Mouse (Mus musculus): ENCODE data around the gene Shd. TPM values are rescaled to one million over a fixed set of nuclear protein-coding genes. Genes with fewer than 3 reads are reported as not detected.

Gene Shd
- polyA plus RNA-seq, 1 experiment from 2014 or later: 131 TPM

DNA sequence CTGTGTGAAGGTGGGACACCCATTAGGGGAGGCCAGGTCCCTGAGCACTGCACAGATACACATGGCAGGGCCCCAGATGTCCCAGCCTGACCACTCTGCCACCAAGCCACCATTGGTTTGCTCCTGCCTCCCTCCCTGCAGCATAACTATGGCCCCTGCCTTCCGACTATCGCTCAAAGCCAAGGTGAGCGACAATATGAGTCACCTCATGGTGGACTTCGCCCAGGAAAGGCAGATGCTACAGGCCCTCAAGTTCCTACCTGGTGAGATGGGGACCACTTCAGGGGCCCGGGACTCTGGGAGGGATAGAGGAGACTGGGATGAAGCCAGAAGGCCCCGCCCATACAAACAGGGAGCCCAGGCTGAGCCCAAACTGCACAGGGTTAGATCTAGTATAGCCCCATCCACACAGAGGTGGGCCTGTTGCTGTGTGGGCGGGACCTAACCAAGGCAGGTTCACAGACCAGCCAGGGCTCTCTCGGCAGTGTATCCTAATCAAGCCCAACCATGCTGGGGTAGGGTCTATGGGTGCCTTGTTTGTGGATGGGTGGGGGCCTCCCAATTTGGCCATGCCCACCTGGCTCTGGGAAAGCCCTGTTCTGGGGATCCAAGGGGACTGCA, 20.1 kb downstream of the Shd start:
- H3K36me3 ChIP-seq: peaks cover 54% of the 10 kb centered on the region
- no peak for ATAC-seq (ENCODE audit: low FRiP score, low read depth)
- 89% methylated on average over 8 of the region's 8 CpGs for WGBS

DNA sequence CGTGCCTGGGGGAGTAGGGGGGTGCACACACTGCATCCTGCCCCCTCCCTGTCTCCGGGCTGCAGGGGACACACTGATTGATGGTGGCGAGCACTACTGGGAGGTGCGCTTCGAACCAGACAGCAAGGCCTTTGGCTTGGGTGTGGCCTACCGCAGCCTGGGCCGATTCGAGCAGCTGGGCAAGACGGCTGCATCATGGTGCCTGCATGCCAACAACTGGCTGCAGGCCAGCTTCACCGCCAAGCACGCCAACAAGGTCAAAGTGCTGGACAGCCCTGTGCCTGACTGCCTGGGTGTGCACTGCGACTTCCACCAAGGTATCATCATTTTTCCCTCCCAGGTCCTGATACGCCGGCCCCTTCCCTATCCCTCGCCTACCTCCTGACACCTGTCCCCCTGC, 25.7 kb downstream of the Shd start:
- peaks cover 57% of the 10 kb centered on the region for H3K36me3 ChIP-seq
- H3K27ac ChIP-seq (replicated peaks): no peak overlapping the region
- no peak for ATAC-seq (ENCODE audit: low FRiP score, low read depth)
- peaks cover 19% of the 10 kb centered on the region for H3K27me3 ChIP-seq
- no peak overlapping the region for H3K9ac ChIP-seq (replicated peaks)
- no peaks in the 10 kb centered on the region for H3K9me3 ChIP-seq
- H3K4me3 ChIP-seq: no peak overlapping the region
- H3K4me1 ChIP-seq: peaks cover 12% of the 10 kb centered on the region
- H3K4me2 ChIP-seq (replicated peaks): no peak overlapping the region
- WGBS: 91% methylated on average over 15 of the region's 15 CpGs

More for the DNA sequence above, 20.1 kb downstream of the Shd start:
- Histone ChIP-seq H3K4me3 (no peak overlapping the region), H3K27ac (replicated peaks) (no peak overlapping the region), H3K4me1 (peaks cover 13% of the 10 kb centered on the region), H3K9ac (replicated peaks) (no peak overlapping the region), H3K9me3 (no peaks in the 10 kb centered on the region), H3K27me3 (no peaks in the 10 kb centered on the region), H3K4me2 (replicated peaks) (no peak overlapping the region)

DNA sequence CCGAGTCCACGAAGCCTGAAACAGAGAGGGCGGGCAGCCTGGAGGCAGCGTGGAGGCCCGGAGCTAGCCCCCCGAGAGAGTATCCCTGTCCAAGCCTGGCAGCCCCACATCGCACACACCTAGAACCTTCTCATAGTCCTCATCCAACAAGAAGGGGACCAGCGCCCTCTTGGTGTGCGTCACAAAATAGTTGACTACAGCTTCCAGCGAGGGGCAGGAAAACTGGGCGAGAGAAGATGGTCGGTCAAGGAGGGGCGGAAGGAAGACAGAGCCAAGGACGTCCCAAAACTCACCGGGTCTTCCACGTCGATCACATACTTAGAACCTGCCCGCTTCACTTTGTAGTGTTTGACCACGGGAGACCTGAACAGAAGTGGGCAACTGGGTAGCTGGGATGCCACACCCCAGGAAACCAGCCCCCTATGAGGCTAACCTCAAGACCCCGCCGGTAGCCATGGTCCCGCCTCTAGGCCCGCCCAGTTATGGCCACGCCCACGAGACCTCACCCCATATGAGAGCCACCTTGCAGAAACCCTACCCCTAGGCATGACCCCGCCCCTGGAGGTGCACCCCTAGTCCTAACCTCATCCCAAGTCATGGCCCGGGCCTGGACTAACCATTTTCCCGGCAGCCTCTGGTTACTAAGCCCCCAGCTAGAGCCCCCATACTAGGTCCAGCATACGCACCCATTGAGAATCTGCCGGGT, 29.7 kb downstream of the Shd start:
- Histone ChIP-seq H3K9ac (replicated peaks) (no peak overlapping the region), H3K9me3 (no peaks in the 10 kb centered on the region), H3K36me3 (peaks cover 23% of the 10 kb centered on the region), H3K27ac (replicated peaks) (no peak overlapping the region), H3K4me3 (no peak overlapping the region), H3K27me3 (peaks cover 41% of the 10 kb centered on the region), H3K4me1 (peaks cover 5% of the 10 kb centered on the region; the same call in 1 of the 2 replicates), H3K4me2 (replicated peaks) (peak overlapping the region; percentile 26)
- WGBS: 8% methylated on average over 30 of the region's 30 CpGs
- ATAC-seq (ENCODE audit: low FRiP score, low read depth): 0 out of 2 replicates have a peak, but pooled peaks have one; percentile 39

GRCm38 (mm10) chr17:56003000-56003399, 32.7 kb downstream of the Shd start:
- Histone ChIP-seq H3K36me3 (no peaks in the 10 kb centered on the region), H3K9ac (replicated peaks) (no peak overlapping the region), H3K9me3 (no peaks in the 10 kb centered on the region), H3K4me2 (replicated peaks) (no peak overlapping the region), H3K4me1 (peaks cover 11% of the 10 kb centered on the region), H3K4me3 (no peak overlapping the region), H3K27me3 (peaks cover 46% of the 10 kb centered on the region), H3K27ac (replicated peaks) (no peak overlapping the region)
- no peak for ATAC-seq (ENCODE audit: low FRiP score, low read depth)
- 83% methylated on average over 3 of the region's 3 CpGs for WGBS

GRCm38 (mm10) chr17:56005415-56006061, 35.3 kb downstream of the Shd start, which contains the start of the genes Stap2 and Mpnd:
Stap2 (minus strand) TSS chr17:56005584.
Mpnd (plus strand) TSS chr17:56005711.
- H3K27me3 ChIP-seq: peaks cover 32% of the 10 kb centered on the region
- ATAC-seq (ENCODE audit: low FRiP score, low read depth): no peak
- H3K9ac ChIP-seq (replicated peaks): 0 out of 2 replicates have a peak within 1 kb of the TSS, but pooled peaks have one; percentile 34
- H3K4me1 ChIP-seq: peaks cover 17% of the 10 kb centered on the region
- no peaks in the 10 kb centered on the region for H3K9me3 ChIP-seq
- no peak within 1 kb of the TSS for H3K4me2 ChIP-seq (replicated peaks)
- H3K27ac ChIP-seq (replicated peaks): no peak within 1 kb of the TSS
- H3K36me3 ChIP-seq: 0 out of 2 replicates have a peak, but pooled peaks cover 2% of the 10 kb centered on the region
- WGBS: 66% methylated on average over 13 of the region's 13 CpGs
- no peak within 1 kb of the TSS for H3K4me3 ChIP-seq

- no peak for ATAC-seq (ENCODE audit: low FRiP score, low read depth)
- no peak overlapping the region for H3K4me3 ChIP-seq
- WGBS: 51% methylated on average over 10 of the region's 10 CpGs
- H3K4me1 ChIP-seq: peaks cover 31% of the 10 kb centered on the region
- peak overlapping the region; percentile 97; the same call in 1 of the 2 replicates for H3K27ac ChIP-seq (replicated peaks)
- peaks cover 22% of the 10 kb centered on the region for H3K27me3 ChIP-seq
- H3K9ac ChIP-seq (replicated peaks): no peak overlapping the region
- no peak overlapping the region for H3K4me2 ChIP-seq (replicated peaks)
- peaks cover 16% of the 10 kb centered on the region for H3K36me3 ChIP-seq
- H3K9me3 ChIP-seq: no peaks in the 10 kb centered on the region
Measured at GRCm38 (mm10) chr17:56006956-56007355, 36.7 kb downstream of the Shd start.

DNA sequence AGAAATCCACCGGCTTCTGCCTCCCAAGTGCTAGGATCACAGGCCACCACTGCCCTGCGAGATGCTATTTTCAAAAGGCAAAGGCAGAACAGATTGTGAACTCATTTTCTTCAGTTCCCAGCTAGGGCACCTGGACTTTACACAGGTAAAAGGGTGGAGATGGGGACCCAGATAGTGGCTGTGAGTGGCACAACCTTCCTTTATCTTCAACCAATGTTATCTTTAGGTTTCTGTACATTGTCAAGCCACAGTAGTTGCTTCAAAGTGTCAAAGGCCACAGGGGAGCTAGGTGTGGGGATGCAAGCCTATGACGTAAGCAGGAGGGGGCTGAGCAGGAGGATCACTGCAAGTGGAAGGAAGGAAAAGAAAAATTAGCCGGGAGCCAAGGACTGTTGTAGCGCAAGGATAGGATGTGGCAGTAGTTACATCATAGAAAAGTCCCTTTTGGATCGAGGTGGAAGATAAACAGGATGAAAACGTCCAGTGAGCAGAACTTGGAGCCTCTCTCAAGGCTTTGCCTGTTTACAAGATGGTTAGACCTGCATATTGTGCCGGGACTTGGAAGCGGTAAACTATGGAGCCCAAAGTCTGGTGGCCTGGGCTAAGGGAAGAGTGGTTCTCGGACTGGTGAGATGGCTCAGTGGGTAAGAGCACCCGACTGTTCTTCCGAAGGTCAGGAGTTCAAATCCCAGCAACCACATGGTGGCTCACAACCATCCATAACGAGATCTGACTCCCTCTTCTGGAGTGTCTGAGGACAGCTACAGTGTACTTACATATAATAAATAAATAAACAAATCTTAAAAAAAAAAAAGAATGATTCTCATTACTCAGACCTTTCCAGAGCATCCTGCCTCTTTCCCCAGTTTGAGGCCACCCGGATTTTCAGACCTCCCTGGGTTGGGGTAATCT, 37.4 kb downstream of the Shd start:
- Histone ChIP-seq H3K27me3 (peaks cover 16% of the 10 kb centered on the region), H3K9ac (replicated peaks) (peak overlapping the region; percentile 11; the same call in 1 of the 2 replicates), H3K4me1 (peaks cover 33% of the 10 kb centered on the region), H3K4me3 (peak overlapping the region; percentile 59), H3K27ac (replicated peaks) (peak overlapping the region; percentile 97), H3K9me3 (no peaks in the 10 kb centered on the region), H3K4me2 (replicated peaks) (peak overlapping the region; percentile 96), H3K36me3 (peaks cover 23% of the 10 kb centered on the region)
- 34% methylated on average over 14 of the region's 14 CpGs for WGBS
- no peak for ATAC-seq (ENCODE audit: low FRiP score, low read depth)

DNA sequence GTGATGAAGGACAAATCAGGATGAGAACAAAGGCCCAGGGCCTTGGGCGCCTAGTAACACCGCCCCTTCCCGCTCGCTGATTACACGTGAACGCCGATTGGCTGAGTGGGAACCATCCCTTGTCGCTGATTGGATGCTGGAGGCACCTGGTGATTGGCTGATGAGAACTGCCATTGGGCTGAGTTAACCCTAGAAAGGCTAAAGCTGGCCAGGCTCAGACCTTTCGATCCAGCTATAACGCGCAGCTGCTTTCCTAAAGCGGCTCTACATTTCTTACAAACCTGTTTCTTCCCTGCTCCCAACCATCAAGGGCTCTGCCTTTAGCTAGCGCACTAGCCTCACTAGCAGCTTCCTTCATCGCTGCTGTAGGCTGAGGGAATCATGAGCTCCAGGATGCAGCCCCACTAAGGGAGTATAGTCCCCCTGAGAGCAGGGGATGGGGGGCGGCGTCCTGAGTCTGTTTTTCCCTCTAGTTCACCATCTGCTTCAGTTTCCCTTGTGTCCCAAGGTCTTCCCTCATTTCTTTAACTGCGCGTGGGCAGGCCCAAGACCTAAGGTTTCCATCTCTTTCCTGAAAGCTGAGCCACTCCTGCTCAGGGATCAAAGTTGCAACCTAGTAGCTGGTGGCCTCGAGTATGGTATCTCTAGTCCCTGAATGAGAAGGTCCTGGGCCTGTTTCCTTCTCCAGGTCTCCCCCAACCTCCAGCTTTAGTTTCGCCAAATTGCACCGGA, 38.3 kb downstream of the Shd start:
- peak; percentile 92 for ATAC-seq (ENCODE audit: low FRiP score, low read depth)
- H3K27ac ChIP-seq (replicated peaks): peak overlapping the region; percentile 97
- peak overlapping the region; percentile 75 for H3K9ac ChIP-seq (replicated peaks)
- WGBS: 1% methylated on average over 21 of the region's 21 CpGs
- peaks cover 33% of the 10 kb centered on the region for H3K4me1 ChIP-seq
- H3K36me3 ChIP-seq: peaks cover 29% of the 10 kb centered on the region
- H3K4me2 ChIP-seq (replicated peaks): peak overlapping the region; percentile 96
- no peaks in the 10 kb centered on the region for H3K9me3 ChIP-seq
- H3K27me3 ChIP-seq: peaks cover 9% of the 10 kb centered on the region; the same call in 1 of the 2 replicates
- peak overlapping the region; percentile 59 for H3K4me3 ChIP-seq

- peaks cover 33% of the 10 kb centered on the region for H3K4me1 ChIP-seq
- H3K9me3 ChIP-seq: no peaks in the 10 kb centered on the region
- peaks cover 5% of the 10 kb centered on the region; the same call in 1 of the 2 replicates for H3K27me3 ChIP-seq
- peak overlapping the region; percentile 59 for H3K4me3 ChIP-seq
- ATAC-seq (ENCODE audit: low FRiP score, low read depth): peak; percentile 87
- WGBS: under 1% methylated on average over 62 of the region's 62 CpGs
- H3K27ac ChIP-seq (replicated peaks): peak overlapping the region; percentile 97
- peak overlapping the region; percentile 75 for H3K9ac ChIP-seq (replicated peaks)
- peak overlapping the region; percentile 96 for H3K4me2 ChIP-seq (replicated peaks)
- H3K36me3 ChIP-seq: peaks cover 36% of the 10 kb centered on the region
Measured at GRCm38 (mm10) chr17:56009088-56009961, 39.1 kb downstream of the Shd start.

GRCm38 (mm10) chr17:56009962-56010240, 39.6 kb downstream of the Shd start:
- Histone ChIP-seq H3K9ac (replicated peaks) (peak overlapping the region; percentile 75), H3K36me3 (peaks cover 40% of the 10 kb centered on the region), H3K27me3 (peaks cover 5% of the 10 kb centered on the region; the same call in 1 of the 2 replicates), H3K4me2 (replicated peaks) (peak overlapping the region; percentile 96), H3K27ac (replicated peaks) (peak overlapping the region; percentile 97; the same call in 1 of the 2 replicates), H3K4me1 (peaks cover 33% of the 10 kb centered on the region), H3K9me3 (no peaks in the 10 kb centered on the region), H3K4me3 (peak overlapping the region; percentile 59)
- 41% methylated on average over 2 of the region's 2 CpGs for WGBS
- ATAC-seq (ENCODE audit: low FRiP score, low read depth): no peak
